Mouse (Mus musculus) neural tube, embryonic 13.5 days (tissue): ENCODE measurements at regions not wholly inside any gene's neighbourhood (a gene's known extent, or its start where the extent isn't known, plus 50 kb on each side); places are given as distances from the start of the nearest gene placed in this dataset.

ENCODE experiments used
- ATAC-seq: fragments of 200-750 bp; cut with Nextera tagmentation; 2 replicates; pipeline ENCODE4 v1.8.0; 2017; ENCODE audit warnings: low read depth, mild to moderate bottlenecking, moderate TSS enrichment, moderate library complexity
- H3K27ac ChIP-seq: fragments of 300-500 bp; sonication (generic); replicated peaks from 2 replicates; pipeline ENCODE4 v1.5.1; 2015; ENCODE audit warnings: moderate library complexity, mild to moderate bottlenecking, inconsistent platforms
- H3K27me3 ChIP-seq: fragments of 300-500 bp; sonication (generic); 2 replicates; pipeline ENCODE4 v1.6.1; 2015; ENCODE audit warnings: mild to moderate bottlenecking, inconsistent platforms
- H3K36me3 ChIP-seq: fragments of 300-500 bp; sonication (generic); 2 replicates; pipeline ENCODE4 v1.6.1; 2015; ENCODE audit warnings: mild to moderate bottlenecking, inconsistent platforms
- H3K4me1 ChIP-seq: fragments of 300-500 bp; sonication (generic); replicated peaks from 2 replicates; pipeline ENCODE4 v1.6.1; 2015; ENCODE audit warnings: inconsistent platforms
- H3K4me2 ChIP-seq: fragments of 300-500 bp; sonication (generic); 2 replicates; pipeline ENCODE4 v1.6.1; 2015; ENCODE audit warnings: inconsistent platforms, mild to moderate bottlenecking, moderate library complexity
- H3K4me3 ChIP-seq: fragments of 300-500 bp; sonication (generic); 2 replicates; pipeline ENCODE4 v1.5.1; 2015; ENCODE audit warnings: mild to moderate bottlenecking, inconsistent platforms
- H3K9ac ChIP-seq: fragments of 300-500 bp; sonication (generic); 2 replicates; pipeline ENCODE4 v1.6.1; 2015; ENCODE audit warnings: moderate library complexity, mild to moderate bottlenecking, inconsistent platforms
- H3K9me3 ChIP-seq: fragments of 300-500 bp; sonication (generic); 2 replicates; pipeline ENCODE4 v1.6.1; 2016; ENCODE audit warnings: inconsistent platforms
- WGBS: fragments of 180-500 bp; shearing (Covaris S2); methylation state at CpG from one replicate; pipeline ENCODE4 v1.1.7; 2015; 5-methylcytosine and 5-hydroxymethylcytosine counted together

GRCm38 (mm10) chr1:83870853-83871567 is 463.0 kb upstream of the Sphkap start:
- no peak overlapping the region for H3K4me3 ChIP-seq
- no peak overlapping the region for H3K9ac ChIP-seq
- 19% methylated on average over 5 of the region's 5 CpGs for WGBS
- ATAC-seq, result peak; percentile 94
- H3K4me1 ChIP-seq, result peaks cover 17% of the 10 kb centered on the region
- H3K27ac ChIP-seq, result peak overlapping the region; percentile 83
- H3K36me3 ChIP-seq, result no peaks in the 10 kb centered on the region
- no peaks in the 10 kb centered on the region for H3K27me3 ChIP-seq
- H3K4me2 ChIP-seq, result no peak overlapping the region
- no peaks in the 10 kb centered on the region for H3K9me3 ChIP-seq

GRCm38 (mm10) chr1:83869046-83869445 is 461.0 kb upstream of the Sphkap start:
- Histone ChIP-seq H3K4me3 (no peak overlapping the region), H3K27me3 (no peaks in the 10 kb centered on the region), H3K4me1 (peaks cover 17% of the 10 kb centered on the region), H3K27ac (no peak overlapping the region), H3K36me3 (no peaks in the 10 kb centered on the region), H3K4me2 (no peak overlapping the region), H3K9me3 (no peaks in the 10 kb centered on the region), H3K9ac (no peak overlapping the region)
- WGBS, result 74% methylated on average over 2 of the region's 2 CpGs
- no peak for ATAC-seq

- no peaks in the 10 kb centered on the region for H3K9me3 ChIP-seq
- H3K9ac ChIP-seq, result no peak overlapping the region
- 26% methylated on average over 1 of the region's 1 CpGs for WGBS
- H3K36me3 ChIP-seq, result no peaks in the 10 kb centered on the region
- 0 out of 2 replicates have a peak, but pooled peaks have one; percentile 56 for ATAC-seq
- no peak overlapping the region for H3K4me2 ChIP-seq
- H3K4me1 ChIP-seq, result peaks cover 14% of the 10 kb centered on the region; the same call in 1 of the 2 replicates
- no peaks in the 10 kb centered on the region for H3K27me3 ChIP-seq
- no peak overlapping the region for H3K4me3 ChIP-seq
- H3K27ac ChIP-seq, result peak overlapping the region; percentile 54
Measured at GRCm38 (mm10) chr1:83862541-83862940, 454.5 kb upstream of the Sphkap start.

GRCm38 (mm10) chr1:83862128-83862527 is 454.1 kb upstream of the Sphkap start:
- peak overlapping the region; percentile 57; the same call in 1 of the 2 replicates for H3K27ac ChIP-seq
- peak; percentile 74 for ATAC-seq

GRCm38 (mm10) chr1:83859732-83860424 is 451.9 kb upstream of the Sphkap start:
- H3K9ac ChIP-seq, result no peak overlapping the region
- 90% methylated on average over 3 of the region's 3 CpGs for WGBS
- H3K9me3 ChIP-seq, result no peaks in the 10 kb centered on the region
- peaks cover 14% of the 10 kb centered on the region; the same call in 1 of the 2 replicates for H3K4me1 ChIP-seq
- no peaks in the 10 kb centered on the region for H3K27me3 ChIP-seq
- H3K27ac ChIP-seq, result no peak overlapping the region
- no peak overlapping the region for H3K4me3 ChIP-seq
- H3K36me3 ChIP-seq, result no peaks in the 10 kb centered on the region
- ATAC-seq, result no peak
- no peak overlapping the region for H3K4me2 ChIP-seq

More at GRCm38 (mm10) chr1:83862128-83862527, 454.1 kb upstream of the Sphkap start:
- no peak overlapping the region for H3K9ac ChIP-seq
- no peaks in the 10 kb centered on the region for H3K36me3 ChIP-seq
- H3K9me3 ChIP-seq, result no peaks in the 10 kb centered on the region
- H3K4me1 ChIP-seq, result peaks cover 14% of the 10 kb centered on the region; the same call in 1 of the 2 replicates
- H3K4me3 ChIP-seq, result no peak overlapping the region
- WGBS, result 24% methylated on average over 3 of the region's 3 CpGs
- H3K27me3 ChIP-seq, result no peaks in the 10 kb centered on the region
- H3K4me2 ChIP-seq, result no peak overlapping the region

GRCm38 (mm10) chr1:83853996-83854395 is 446.0 kb upstream of the Sphkap start:
- no peak overlapping the region for H3K27ac ChIP-seq
- no peaks in the 10 kb centered on the region for H3K27me3 ChIP-seq
- H3K4me1 ChIP-seq, result no peaks in the 10 kb centered on the region
- H3K36me3 ChIP-seq, result no peaks in the 10 kb centered on the region
- no peak overlapping the region for H3K4me2 ChIP-seq
- no peaks in the 10 kb centered on the region for H3K9me3 ChIP-seq
- no peak for ATAC-seq
- no peak overlapping the region for H3K4me3 ChIP-seq
- WGBS, result 91% methylated on average over 5 of the region's 5 CpGs
- no peak overlapping the region for H3K9ac ChIP-seq

- Histone ChIP-seq H3K4me2 (no peak overlapping the region), H3K4me3 (no peak overlapping the region), H3K4me1 (no peaks in the 10 kb centered on the region), H3K36me3 (no peaks in the 10 kb centered on the region), H3K27ac (no peak overlapping the region), H3K27me3 (no peaks in the 10 kb centered on the region), H3K9me3 (no peaks in the 10 kb centered on the region), H3K9ac (no peak overlapping the region)
- 71% methylated on average over 6 of the region's 6 CpGs for WGBS
- no peak for ATAC-seq
Measured at GRCm38 (mm10) chr1:83851081-83851480, 443.1 kb upstream of the Sphkap start.

- no peaks in the 10 kb centered on the region for H3K4me1 ChIP-seq
- no peak overlapping the region for H3K27ac ChIP-seq
- H3K27me3 ChIP-seq, result no peaks in the 10 kb centered on the region
- H3K4me2 ChIP-seq, result no peak overlapping the region
- no peaks in the 10 kb centered on the region for H3K36me3 ChIP-seq
- H3K9ac ChIP-seq, result no peak overlapping the region
- 86% methylated on average over 2 of the region's 2 CpGs for WGBS
- ATAC-seq, result no peak
- H3K9me3 ChIP-seq, result no peaks in the 10 kb centered on the region
- no peak overlapping the region for H3K4me3 ChIP-seq
Measured at GRCm38 (mm10) chr1:83848414-83848813, 440.4 kb upstream of the Sphkap start.

- H3K27me3 ChIP-seq, result no peaks in the 10 kb centered on the region
- no peak overlapping the region for H3K4me3 ChIP-seq
- no peak overlapping the region for H3K27ac ChIP-seq
- no peaks in the 10 kb centered on the region for H3K36me3 ChIP-seq
- no peak overlapping the region for H3K9ac ChIP-seq
- no peaks in the 10 kb centered on the region for H3K4me1 ChIP-seq
- no peak overlapping the region for H3K4me2 ChIP-seq
- H3K9me3 ChIP-seq, result no peaks in the 10 kb centered on the region
- ATAC-seq, result no peak
- WGBS, result 81% methylated on average over 5 of the region's 5 CpGs
Measured at GRCm38 (mm10) chr1:83847992-83848391, 440.0 kb upstream of the Sphkap start.

GRCm38 (mm10) chr1:83844827-83845379 is 436.9 kb upstream of the Sphkap start:
- 30% methylated on average over 4 of the region's 4 CpGs for WGBS

GRCm38 (mm10) chr1:83835965-83836364 is 428.0 kb upstream of the Sphkap start:
- no peaks in the 10 kb centered on the region for H3K36me3 ChIP-seq
- H3K27me3 ChIP-seq, result no peaks in the 10 kb centered on the region
- H3K4me1 ChIP-seq, result peaks cover 15% of the 10 kb centered on the region
- no peak overlapping the region for H3K4me2 ChIP-seq
- H3K9ac ChIP-seq, result no peak overlapping the region
- H3K27ac ChIP-seq, result no peak overlapping the region
- no peak for ATAC-seq
- no peaks in the 10 kb centered on the region for H3K9me3 ChIP-seq
- WGBS, result 87% methylated on average over 6 of the region's 6 CpGs
- no peak overlapping the region for H3K4me3 ChIP-seq

More at GRCm38 (mm10) chr1:83844827-83845379, 436.9 kb upstream of the Sphkap start:
- H3K36me3 ChIP-seq, result no peaks in the 10 kb centered on the region
- H3K4me3 ChIP-seq, result no peak overlapping the region
- H3K4me1 ChIP-seq, result no peaks in the 10 kb centered on the region
- no peaks in the 10 kb centered on the region for H3K9me3 ChIP-seq
- H3K9ac ChIP-seq, result no peak overlapping the region
- H3K27ac ChIP-seq, result no peak overlapping the region
- H3K27me3 ChIP-seq, result no peaks in the 10 kb centered on the region
- no peak overlapping the region for H3K4me2 ChIP-seq
- ATAC-seq, result peak; percentile 79; the same call in 1 of the 2 replicates

GRCm38 (mm10) chr1:83832946-83833345 is 424.9 kb upstream of the Sphkap start:
- 92% methylated on average over 3 of the region's 3 CpGs for WGBS
- peak overlapping the region; percentile 67; the same call in 1 of the 2 replicates for H3K27ac ChIP-seq
- ATAC-seq, result no peak

More at GRCm38 (mm10) chr1:83832946-83833345, 424.9 kb upstream of the Sphkap start:
- Histone ChIP-seq H3K9me3 (no peaks in the 10 kb centered on the region), H3K9ac (no peak overlapping the region), H3K4me3 (no peak overlapping the region), H3K4me1 (peaks cover 26% of the 10 kb centered on the region), H3K4me2 (no peak overlapping the region), H3K36me3 (no peaks in the 10 kb centered on the region), H3K27me3 (no peaks in the 10 kb centered on the region)
